14 mouse cellular contexts compared by ENCODE assay signal in genomic region chr4:82275996-82276395, GRCm38 (mm10).
DNase-seq lines count a peak whose midpoint lies in the region; ATAC-seq and TF ChIP-seq lines count a peak whose summit lies in the region.
"Had no signal": no experiment of that assay in that cellular context is flagged by ENCODE, and none has a peak within 500 bp of the region (broad histone marks: within the 10 kb centered on the region; RNA-seq: fewer than 3 reads in every experiment).

No protein-coding gene starts in this region.

- intact Hi-C loops in heart, adult 2 months (cut with DNase I): loop anchor here (10.0 kb wide), 1 partner anchor 1101 kb away; no protein-coding TSS in a partner anchor

- no peak overlapping the region for H3K9ac ChIP-seq in heart, adult 2 months (ENCODE audit: low read depth, low read length)
- H3K9ac ChIP-seq in kidney, postnatal 0 days (ENCODE audit: low read depth, low read length): no peak overlapping the region
- H3K9ac ChIP-seq in embryonic facial prominence, embryonic 13.5 days: no peak overlapping the region
- no peak overlapping the region for H3K9ac ChIP-seq in limb, embryonic 13.5 days
- H3K9ac ChIP-seq: liver, embryonic 15.5 days; neural tube, embryonic 12.5 days had no signal

- H3K9me3 ChIP-seq in kidney, postnatal 0 days (replicated peaks; ENCODE audit: low read length): no peaks in the 10 kb centered on the region
- no peaks in the 10 kb centered on the region for H3K9me3 ChIP-seq in embryonic facial prominence, embryonic 13.5 days
- H3K9me3 ChIP-seq in limb, embryonic 13.5 days: no peaks in the 10 kb centered on the region
- H3K9me3 ChIP-seq: liver, embryonic 15.5 days; neural tube, embryonic 12.5 days had no signal

- H3K4me3 ChIP-seq in heart, adult 2 months: no peak overlapping the region
- no peak overlapping the region for H3K4me3 ChIP-seq in kidney, postnatal 0 days (replicated peaks; ENCODE audit: low read depth, low read length)
- H3K4me3 ChIP-seq in embryonic facial prominence, embryonic 13.5 days: no peak overlapping the region
- no peak overlapping the region for H3K4me3 ChIP-seq in limb, embryonic 13.5 days
- H3K4me3 ChIP-seq: liver, embryonic 15.5 days; megakaryocyte, embryonic 14.5 days; neural tube, embryonic 12.5 days had no signal

- no peak for ATAC-seq in kidney, postnatal 0 days (replicated peaks; ENCODE audit: low FRiP score, low read depth)
- ATAC-seq in embryonic facial prominence, embryonic 13.5 days (ENCODE audit: insufficient number of reproducible peaks, insufficient read depth, low FRiP score, low TSS enrichment, low read depth): no peak
- no peak; the same call in 1 of the 2 replicates for ATAC-seq in limb, embryonic 13.5 days (ENCODE audit: low FRiP score, low read depth)
- ATAC-seq: inflammation-experienced regulatory T-cells, adult 6 months had no signal

- H3K27ac ChIP-seq in heart, adult 2 months: peak overlapping the region; percentile 64
- H3K27ac ChIP-seq in kidney, postnatal 0 days: no peak overlapping the region
- peak overlapping the region; percentile 18 for H3K27ac ChIP-seq in embryonic facial prominence, embryonic 13.5 days
- H3K27ac ChIP-seq in limb, embryonic 13.5 days: peak overlapping the region; percentile 39
- H3K27ac ChIP-seq: liver, embryonic 15.5 days; neural tube, embryonic 12.5 days had no signal

- WGBS in heart, adult 2 months: 46% methylated on average over 2 of the region's 2 CpGs
- WGBS in kidney, postnatal 0 days: 33% methylated on average over 2 of the region's 2 CpGs
- 45% methylated on average over 2 of the region's 2 CpGs for WGBS in embryonic facial prominence, embryonic 13.5 days
- WGBS in limb, embryonic 13.5 days: 44% methylated on average over 2 of the region's 2 CpGs

- TF ChIP-seq POLR2A in heart, adult 2 months (IDR thresholded peaks at IDR 0.05; ENCODE audit: insufficient read depth, low read depth, low read length): no peak

- H3K79me2 ChIP-seq in heart, adult 2 months (replicated peaks; ENCODE audit: control insufficient read depth, insufficient read depth, low read length): no peaks in the 10 kb centered on the region

- DNase-seq in heart, adult 2 months: no peak
- DNase-seq in heart, postnatal 4 days: no peak
- DNase-seq in kidney, postnatal 0 days (ENCODE audit: low spot score): peak; percentile 73
- DNase-seq in kidney, adult 11 months: no peak
- no peak for DNase-seq in urinary bladder, adult 18-20 months (ENCODE audit: low spot score in 2 of 2)
- no peak for DNase-seq in frontal cortex, adult 2 months (ENCODE audit: extremely low spot score in 1 of 2, low spot score in 1 of 2)
- DNase-seq: cerebellum, adult 9-10 months; thymus, postnatal 36 days had no signal

- peaks cover 9% of the 10 kb centered on the region for H3K36me3 ChIP-seq in heart, adult 2 months (ENCODE audit: control insufficient read depth, insufficient read depth, low read length)
- H3K36me3 ChIP-seq in kidney, postnatal 0 days (ENCODE audit: insufficient read depth, low read length): no peaks in the 10 kb centered on the region
- no peaks in the 10 kb centered on the region for H3K36me3 ChIP-seq in embryonic facial prominence, embryonic 13.5 days
- no peaks in the 10 kb centered on the region for H3K36me3 ChIP-seq in limb, embryonic 13.5 days
- H3K36me3 ChIP-seq: liver, embryonic 15.5 days; neural tube, embryonic 12.5 days had no signal

- TF ChIP-seq CTCF in heart, adult 2 months (IDR thresholded peaks at IDR 0.05): no peak
- no peak for TF ChIP-seq CTCF in kidney, postnatal 0 days (IDR thresholded peaks at IDR 0.05; ENCODE audit: low read depth)

- peaks cover 6% of the 10 kb centered on the region for H3K4me1 ChIP-seq in heart, adult 2 months (ENCODE audit: control insufficient read depth, insufficient read depth, low read length)
- H3K4me1 ChIP-seq in kidney, postnatal 0 days (replicated peaks; ENCODE audit: insufficient read depth, low read length): no peaks in the 10 kb centered on the region
- H3K4me1 ChIP-seq in embryonic facial prominence, embryonic 13.5 days: peaks cover 30% of the 10 kb centered on the region
- peaks cover 37% of the 10 kb centered on the region for H3K4me1 ChIP-seq in limb, embryonic 13.5 days
- H3K4me1 ChIP-seq: liver, embryonic 15.5 days; megakaryocyte, embryonic 14.5 days had no signal

- TF ChIP-seq EP300 in heart, adult 2 months (IDR thresholded peaks at IDR 0.05; ENCODE audit: insufficient read depth, low read depth, low read length): no peak

- no peaks in the 10 kb centered on the region for H3K27me3 ChIP-seq in heart, adult 2 months (ENCODE audit: control insufficient read depth, insufficient read depth, low read length)
- no peaks in the 10 kb centered on the region for H3K27me3 ChIP-seq in kidney, postnatal 0 days (ENCODE audit: insufficient read depth, low read length)
- H3K27me3 ChIP-seq in embryonic facial prominence, embryonic 13.5 days: no peaks in the 10 kb centered on the region
- H3K27me3 ChIP-seq in limb, embryonic 13.5 days: no peaks in the 10 kb centered on the region
- H3K27me3 ChIP-seq: liver, embryonic 15.5 days; megakaryocyte, embryonic 14.5 days; neural tube, embryonic 12.5 days had no signal

- no peak overlapping the region for H3K4me2 ChIP-seq in kidney, postnatal 0 days (ENCODE audit: low read length)
- no peak overlapping the region for H3K4me2 ChIP-seq in embryonic facial prominence, embryonic 13.5 days
- H3K4me2 ChIP-seq in limb, embryonic 13.5 days (replicated peaks): no peak overlapping the region
- H3K4me2 ChIP-seq: liver, embryonic 15.5 days; neural tube, embryonic 12.5 days had no signal
